Mouse (Mus musculus): ENCODE data around the gene Anapc2. TPM values are rescaled to one million over a fixed set of nuclear protein-coding genes. Genes with fewer than 3 reads are reported as not detected.
"Not testable (repeated sequence)": the region's sequence is repeated elsewhere in the genome, so short reads cannot be mapped to it uniquely, and the experiment has no call there.

The Anapc2 gene
- polyA plus RNA-seq, 1 experiment from 2014 or later, result 105 TPM

GRCm38 (mm10) chr2:25246183-25247072 lies 25.9 kb upstream of the Anapc2 start, which contains the start of gene AL732309.1:
AL732309.1 (minus strand) TSS chr2:25246863.
- Histone ChIP-seq H3K9ac (ENCODE audit: low read length) (no peak within 1 kb of the TSS), H3K4me2 (ENCODE audit: low read length) (no peak within 1 kb of the TSS), H3K4me1 (ENCODE audit: control insufficient read depth, insufficient read depth, low read length) (peaks cover 7% of the 10 kb centered on the region), H3K9me3 (replicated peaks; ENCODE audit: control insufficient read depth, low read length) (no peaks in the 10 kb centered on the region), H3K36me3 (ENCODE audit: control insufficient read depth, insufficient read depth, low read length) (peaks cover 66% of the 10 kb centered on the region), H3K27me3 (replicated peaks; ENCODE audit: control insufficient read depth, insufficient read depth, low read length) (no peaks in the 10 kb centered on the region), H3K27ac (ENCODE audit: low read depth, low read length) (no peak within 1 kb of the TSS), H3K4me3 (ENCODE audit: low read depth, low read length) (no peak within 1 kb of the TSS)
- WGBS, result 90% methylated on average over 10 of the region's 10 CpGs
- ATAC-seq (no peak), DNase-seq (ENCODE audit: low spot score) (no peak)

GRCm38 (mm10) chr2:25252331-25252730 lies 19.9 kb upstream of the Anapc2 start:
- peaks cover 51% of the 10 kb centered on the region for H3K36me3 ChIP-seq (ENCODE audit: control insufficient read depth, insufficient read depth, low read length)
- H3K27me3 ChIP-seq (replicated peaks; ENCODE audit: control insufficient read depth, insufficient read depth, low read length), result no peaks in the 10 kb centered on the region
- no peak overlapping the region for H3K4me2 ChIP-seq (ENCODE audit: low read length)
- 90% methylated on average over 1 of the region's 1 CpGs for WGBS
- no peak overlapping the region for H3K4me3 ChIP-seq (ENCODE audit: low read depth, low read length)
- H3K9me3 ChIP-seq (replicated peaks; ENCODE audit: control insufficient read depth, low read length), result no peaks in the 10 kb centered on the region
- ATAC-seq, result no peak
- no peak overlapping the region for H3K9ac ChIP-seq (ENCODE audit: low read length)
- DNase-seq (ENCODE audit: low spot score), result no peak
- peaks cover 12% of the 10 kb centered on the region for H3K4me1 ChIP-seq (ENCODE audit: control insufficient read depth, insufficient read depth, low read length)
- H3K27ac ChIP-seq (ENCODE audit: low read depth, low read length), result no peak overlapping the region

- peaks cover 12% of the 10 kb centered on the region for H3K4me1 ChIP-seq (ENCODE audit: control insufficient read depth, insufficient read depth, low read length)
- ATAC-seq, result peak; percentile 94
- peaks cover 21% of the 10 kb centered on the region for H3K36me3 ChIP-seq (ENCODE audit: control insufficient read depth, insufficient read depth, low read length)
- peak within 1 kb of the TSS; percentile 97 for H3K4me3 ChIP-seq (ENCODE audit: low read depth, low read length)
- peak; percentile 95 for DNase-seq (ENCODE audit: low spot score)
- no peaks in the 10 kb centered on the region for H3K27me3 ChIP-seq (replicated peaks; ENCODE audit: control insufficient read depth, insufficient read depth, low read length)
- H3K9me3 ChIP-seq (replicated peaks; ENCODE audit: control insufficient read depth, low read length), result no peaks in the 10 kb centered on the region
- peak within 1 kb of the TSS; percentile 86 for H3K9ac ChIP-seq (ENCODE audit: low read length)
- peak within 1 kb of the TSS; percentile 96 for H3K4me2 ChIP-seq (ENCODE audit: low read length)
- peak within 1 kb of the TSS; percentile 70 for H3K27ac ChIP-seq (ENCODE audit: low read depth, low read length)
- under 1% methylated on average over 38 of the region's 39 CpGs for WGBS
These were observed 16.9 kb upstream of the Anapc2 start, which contains the start of gene Tmem203 for GRCm38 (mm10) chr2:25255284-25255779. Tmem203 (plus strand) TSS chr2:25255439.

GRCm38 (mm10) chr2:25256443-25257109 lies 15.7 kb upstream of the Anapc2 start:
- WGBS, result 49% methylated on average over 11 of the region's 12 CpGs
- not testable (repeated sequence) for DNase-seq (ENCODE audit: low spot score); H3K27ac ChIP-seq (ENCODE audit: low read depth, low read length); H3K9me3 ChIP-seq (replicated peaks; ENCODE audit: control insufficient read depth, low read length); ATAC-seq; H3K27me3 ChIP-seq (replicated peaks; ENCODE audit: control insufficient read depth, insufficient read depth, low read length)
- Histone ChIP-seq H3K36me3 (ENCODE audit: control insufficient read depth, insufficient read depth, low read length) (peaks cover 11% of the 10 kb centered on the region), H3K4me2 (ENCODE audit: low read length) (peak overlapping the region; percentile 96), H3K4me1 (ENCODE audit: control insufficient read depth, insufficient read depth, low read length) (peaks cover 12% of the 10 kb centered on the region), H3K4me3 (ENCODE audit: low read depth, low read length) (peak overlapping the region; percentile 97), H3K9ac (ENCODE audit: low read length) (peak overlapping the region; percentile 86; the same call in 1 of the 2 replicates)

- peaks cover 15% of the 10 kb centered on the region for H3K4me1 ChIP-seq (ENCODE audit: control insufficient read depth, insufficient read depth, low read length)
- not testable (repeated sequence) for DNase-seq (ENCODE audit: low spot score); H3K9ac ChIP-seq (ENCODE audit: low read length); H3K4me3 ChIP-seq (ENCODE audit: low read depth, low read length); H3K27me3 ChIP-seq (replicated peaks; ENCODE audit: control insufficient read depth, insufficient read depth, low read length); H3K4me2 ChIP-seq (ENCODE audit: low read length); H3K9me3 ChIP-seq (replicated peaks; ENCODE audit: control insufficient read depth, low read length); ATAC-seq; H3K36me3 ChIP-seq (ENCODE audit: control insufficient read depth, insufficient read depth, low read length); H3K27ac ChIP-seq (ENCODE audit: low read depth, low read length)
- WGBS, result 89% methylated on average over 5 of the region's 5 CpGs
These were observed 15.0 kb upstream of the Anapc2 start for GRCm38 (mm10) chr2:25257250-25257649.

GRCm38 (mm10) chr2:25258887-25259286 lies 13.4 kb upstream of the Anapc2 start:
- no peaks in the 10 kb centered on the region for H3K9me3 ChIP-seq (replicated peaks; ENCODE audit: control insufficient read depth, low read length)
- H3K4me2 ChIP-seq (ENCODE audit: low read length), result no peak overlapping the region
- H3K4me3 ChIP-seq (ENCODE audit: low read depth, low read length), result no peak overlapping the region
- WGBS, result 36% methylated on average over 2 of the region's 2 CpGs
- DNase-seq (ENCODE audit: low spot score), result no peak
- H3K4me1 ChIP-seq (ENCODE audit: control insufficient read depth, insufficient read depth, low read length), result peaks cover 23% of the 10 kb centered on the region
- no peak overlapping the region for H3K27ac ChIP-seq (ENCODE audit: low read depth, low read length)
- H3K36me3 ChIP-seq (ENCODE audit: control insufficient read depth, insufficient read depth, low read length), result no peaks in the 10 kb centered on the region
- no peak overlapping the region for H3K9ac ChIP-seq (ENCODE audit: low read length)
- no peak for ATAC-seq
- H3K27me3 ChIP-seq (replicated peaks; ENCODE audit: control insufficient read depth, insufficient read depth, low read length), result peaks cover 9% of the 10 kb centered on the region

GRCm38 (mm10) chr2:25261870-25262269 lies 10.4 kb upstream of the Anapc2 start:
- Histone ChIP-seq H3K4me2 (ENCODE audit: low read length) (peak overlapping the region; percentile 99), H3K36me3 (ENCODE audit: control insufficient read depth, insufficient read depth, low read length) (no peaks in the 10 kb centered on the region), H3K4me3 (ENCODE audit: low read depth, low read length) (peak overlapping the region; percentile 81), H3K27ac (ENCODE audit: low read depth, low read length) (peak overlapping the region; percentile 54; the same call in 1 of the 2 replicates), H3K9ac (ENCODE audit: low read length) (peak overlapping the region; percentile 54; the same call in 1 of the 2 replicates), H3K9me3 (replicated peaks; ENCODE audit: control insufficient read depth, low read length) (no peaks in the 10 kb centered on the region), H3K27me3 (replicated peaks; ENCODE audit: control insufficient read depth, insufficient read depth, low read length) (peaks cover 13% of the 10 kb centered on the region), H3K4me1 (ENCODE audit: control insufficient read depth, insufficient read depth, low read length) (peaks cover 35% of the 10 kb centered on the region)
- no peak for ATAC-seq
- DNase-seq (ENCODE audit: low spot score), result no peak
- 48% methylated on average over 12 of the region's 12 CpGs for WGBS

GRCm38 (mm10) chr2:25262291-25262767 lies 9.9 kb upstream of the Anapc2 start, which contains the start of gene Tprn:
Tprn (plus strand) TSS chr2:25262618.
- under 1% methylated on average over 39 of the region's 39 CpGs for WGBS
- no peaks in the 10 kb centered on the region for H3K36me3 ChIP-seq (ENCODE audit: control insufficient read depth, insufficient read depth, low read length)
- peaks cover 13% of the 10 kb centered on the region for H3K27me3 ChIP-seq (replicated peaks; ENCODE audit: control insufficient read depth, insufficient read depth, low read length)
- H3K27ac ChIP-seq (ENCODE audit: low read depth, low read length), result peak within 1 kb of the TSS; percentile 54; the same call in 1 of the 2 replicates
- peak within 1 kb of the TSS; percentile 81 for H3K4me3 ChIP-seq (ENCODE audit: low read depth, low read length)
- H3K4me2 ChIP-seq (ENCODE audit: low read length), result peak within 1 kb of the TSS; percentile 99
- peak within 1 kb of the TSS; percentile 75 for H3K9ac ChIP-seq (ENCODE audit: low read length)
- no peaks in the 10 kb centered on the region for H3K9me3 ChIP-seq (replicated peaks; ENCODE audit: control insufficient read depth, low read length)
- peaks cover 40% of the 10 kb centered on the region for H3K4me1 ChIP-seq (ENCODE audit: control insufficient read depth, insufficient read depth, low read length)
- peak; percentile 99 for DNase-seq (ENCODE audit: low spot score)
- ATAC-seq, result peak; percentile 99
